Mouse (Mus musculus) T-cell, adult 2 months (primary cell): ENCODE results near the gene Ugt1a9.
A peak's percentile ranks its signal among the peaks of the same experiment; 100 is the strongest.
"Not testable (repeated sequence)": the region's sequence is repeated elsewhere in the genome, so short reads cannot be mapped to it uniquely, and the experiment has no call there.

Experiments
- DNase-seq: peaks from one replicate; pipeline ENCODE4 v3.0.0; 2022; ENCODE audit warnings: low spot score

Ugt1a9 gene

DNA sequence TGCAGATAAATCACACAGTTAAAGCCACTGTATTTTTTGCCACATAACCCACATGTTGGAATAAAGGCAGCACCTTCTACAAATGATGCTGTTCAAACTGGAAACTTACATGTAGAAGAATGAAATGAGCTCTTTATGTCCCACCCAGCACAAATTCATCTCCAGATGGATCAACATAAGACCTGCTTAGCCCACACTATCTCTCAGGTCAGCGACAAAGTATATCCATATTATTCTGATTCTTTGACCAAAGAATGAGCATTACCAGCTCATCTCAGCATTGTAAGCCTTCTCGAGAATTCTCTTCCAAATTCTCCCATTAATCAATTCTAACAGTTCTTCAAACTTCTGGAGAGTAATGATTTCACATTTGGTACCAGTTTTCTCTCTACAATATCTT lies 151.6 kb downstream of the Ugt1a9 start:
- no peak for DNase-seq

DNA sequence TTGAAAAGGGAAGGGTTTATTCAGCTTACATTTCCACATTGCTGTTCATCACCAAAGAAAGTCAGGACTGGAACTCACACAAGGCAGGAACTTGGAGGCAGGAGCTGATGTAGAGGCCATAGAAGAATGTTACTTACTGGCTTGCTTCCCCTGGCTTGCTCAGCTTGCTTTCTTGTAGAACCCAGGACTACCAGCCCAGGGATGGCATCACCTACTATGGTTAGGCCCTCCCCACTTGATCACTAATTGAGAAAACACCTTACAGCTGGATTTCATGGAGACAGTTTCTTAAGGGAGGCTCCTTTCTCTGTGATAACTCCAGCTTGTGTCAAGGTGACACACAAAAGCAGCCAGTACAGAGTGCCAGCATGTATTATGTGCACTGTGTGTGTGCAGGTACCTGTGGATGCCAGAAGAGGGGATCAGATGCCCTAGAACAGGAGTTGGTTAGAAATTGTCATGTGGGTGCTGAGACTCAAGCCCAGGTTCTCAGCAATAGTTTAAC lies 152.5 kb downstream of the Ugt1a9 start:
- DNase-seq = not testable (repeated sequence)

DNA sequence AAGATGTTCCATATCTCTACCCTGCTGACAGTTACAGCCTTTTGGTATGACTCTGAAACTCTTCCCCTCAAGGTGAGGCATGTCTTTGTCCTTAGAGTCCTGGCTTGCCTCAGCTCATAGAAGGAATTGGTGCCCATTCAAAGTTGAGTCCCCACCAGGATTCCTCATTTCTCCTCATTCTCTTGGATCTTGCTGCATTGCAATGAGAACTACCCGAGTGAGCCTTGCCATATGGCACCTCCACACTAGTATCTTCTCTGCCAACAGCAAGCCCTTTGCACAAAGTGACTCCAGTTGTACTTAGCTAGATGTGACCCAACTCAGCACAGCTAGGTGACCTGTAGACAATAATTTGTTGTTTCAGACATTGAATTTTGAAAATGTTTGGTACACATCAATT lies 153.0 kb downstream of the Ugt1a9 start:
- DNase-seq = no peak

DNA sequence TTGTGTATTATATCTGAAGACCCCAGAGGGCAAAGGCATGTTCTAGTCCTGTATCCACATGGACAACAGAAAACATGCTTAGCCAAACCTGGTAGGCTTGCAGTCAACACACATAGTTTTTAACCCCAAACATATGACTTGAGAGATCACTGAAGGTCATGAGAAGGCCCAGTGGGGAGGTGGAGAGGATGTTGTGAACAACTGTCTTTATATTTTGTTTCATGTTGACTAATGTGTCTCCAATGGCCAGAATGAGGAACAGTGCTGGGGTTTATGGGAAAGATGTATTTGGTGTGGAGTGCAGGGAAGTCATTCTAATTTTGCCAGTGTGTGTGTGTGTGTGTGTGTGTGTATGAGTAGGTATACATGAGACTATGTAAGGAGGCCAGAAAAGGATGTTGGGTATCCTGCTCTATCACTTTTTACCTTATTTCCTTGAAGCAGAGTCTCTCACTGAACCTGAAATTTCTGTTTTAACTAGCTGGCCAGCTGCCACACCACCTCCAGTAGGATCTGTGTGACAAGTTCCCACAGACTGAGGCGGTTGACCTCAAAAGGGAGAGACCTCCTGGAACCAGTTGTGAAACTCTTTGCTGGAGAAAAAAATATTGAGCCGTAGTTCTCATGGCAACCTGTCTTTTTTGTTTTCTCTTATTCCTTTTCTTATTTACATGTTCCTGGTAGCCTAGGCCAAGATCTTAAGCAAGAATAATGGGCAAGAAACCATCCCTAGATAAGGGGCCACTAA lies 153.6 kb downstream of the Ugt1a9 start:
- no peak for DNase-seq

DNA sequence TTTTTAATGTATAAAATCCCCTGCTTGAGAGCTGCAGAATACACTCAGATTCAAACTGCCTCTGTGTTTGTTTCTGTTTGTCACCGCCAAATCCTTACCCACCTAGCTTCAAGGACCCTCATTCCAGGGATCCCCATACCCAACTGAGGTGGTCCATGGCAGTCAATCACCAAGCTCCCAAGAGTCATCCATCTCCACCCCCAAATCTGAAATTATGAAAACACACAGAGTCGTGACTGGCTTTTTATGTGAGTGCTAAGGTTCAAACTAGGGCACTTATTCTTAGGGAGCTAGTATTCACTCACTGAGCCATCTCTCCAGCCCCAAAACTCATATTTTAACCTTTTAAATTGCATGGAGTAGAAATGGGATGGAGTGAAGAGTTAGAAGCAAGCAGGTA lies 154.7 kb downstream of the Ugt1a9 start:
- not testable (repeated sequence) for DNase-seq

DNA sequence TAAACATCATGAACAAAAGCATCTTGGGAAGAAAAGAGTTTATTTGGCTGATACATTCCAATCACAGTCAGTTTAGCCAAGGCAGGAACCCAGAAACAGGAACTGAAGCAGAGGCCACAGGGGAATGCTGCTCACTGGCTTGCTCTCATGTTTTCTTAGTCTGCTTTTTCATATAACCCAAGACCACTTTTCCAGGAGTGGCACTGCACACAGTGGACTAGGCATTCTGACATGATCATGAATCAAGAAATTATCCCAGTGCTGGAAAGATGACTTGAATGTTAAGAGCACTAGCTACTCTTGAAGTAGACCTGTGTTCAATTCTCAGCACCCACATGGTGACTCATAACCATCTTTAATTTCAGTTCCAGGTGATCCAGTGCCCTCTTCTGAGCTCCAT lies 155.1 kb downstream of the Ugt1a9 start:
- peak; percentile 0 for DNase-seq

DNA sequence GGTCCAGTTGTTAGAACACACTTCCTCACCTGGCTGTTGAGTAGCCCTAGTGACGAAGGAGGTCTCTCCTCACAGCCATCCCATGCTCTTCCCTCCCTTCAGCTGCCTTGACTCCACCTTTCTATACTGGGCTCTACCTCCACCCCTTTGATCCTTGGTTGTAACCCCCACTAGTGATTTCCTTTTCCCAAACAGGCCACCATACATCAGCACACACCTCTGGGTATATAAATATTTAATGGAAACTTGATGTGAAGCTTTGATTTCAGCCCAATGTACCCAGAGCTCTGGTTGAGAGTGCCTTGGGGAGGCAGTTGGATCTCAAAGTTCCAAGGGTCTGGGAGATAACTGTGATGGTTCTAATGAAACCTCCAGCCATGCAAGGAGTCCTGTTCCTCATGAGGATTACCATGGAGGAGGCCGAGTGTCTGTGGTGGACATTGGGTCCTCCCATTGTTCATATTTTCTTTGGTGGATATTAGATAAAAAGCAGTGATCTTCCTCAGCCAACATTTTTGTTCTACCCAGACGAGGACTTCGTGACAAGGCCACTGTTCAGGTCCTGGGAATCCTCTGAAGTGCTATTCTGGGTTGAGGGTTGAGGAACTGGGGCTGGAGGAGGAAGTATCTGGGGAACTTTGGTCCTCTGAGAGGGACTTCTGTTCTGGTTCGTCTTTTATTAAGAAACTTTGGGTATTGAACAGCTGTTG lies 156.2 kb downstream of the Ugt1a9 start, which contains the start of gene Mroh2a:
Gene Mroh2a (plus strand): TSS at position 317 of the 710 bp plus-strand sequence.
- DNase-seq = no peak

DNA sequence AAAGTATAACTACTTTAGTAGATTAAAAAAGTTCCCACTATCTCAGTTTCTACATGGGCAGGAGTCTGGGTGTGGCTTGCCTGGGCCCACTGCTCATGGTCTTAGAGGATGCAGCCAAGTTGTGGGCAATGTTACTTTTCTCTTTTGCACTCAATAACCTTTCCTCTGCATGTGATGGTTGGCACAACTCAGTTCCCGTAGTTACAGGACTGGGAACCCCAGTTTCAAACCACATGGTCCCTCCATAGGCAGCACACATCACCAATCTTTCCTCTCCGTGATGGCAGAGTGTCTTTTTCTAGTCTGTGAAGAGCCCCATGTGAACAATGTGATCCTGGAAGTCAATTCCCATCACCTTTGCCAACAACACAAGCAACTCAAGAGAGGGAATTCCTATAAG lies 156.9 kb downstream of the Ugt1a9 start:
- DNase-seq = peak; percentile 9

DNA sequence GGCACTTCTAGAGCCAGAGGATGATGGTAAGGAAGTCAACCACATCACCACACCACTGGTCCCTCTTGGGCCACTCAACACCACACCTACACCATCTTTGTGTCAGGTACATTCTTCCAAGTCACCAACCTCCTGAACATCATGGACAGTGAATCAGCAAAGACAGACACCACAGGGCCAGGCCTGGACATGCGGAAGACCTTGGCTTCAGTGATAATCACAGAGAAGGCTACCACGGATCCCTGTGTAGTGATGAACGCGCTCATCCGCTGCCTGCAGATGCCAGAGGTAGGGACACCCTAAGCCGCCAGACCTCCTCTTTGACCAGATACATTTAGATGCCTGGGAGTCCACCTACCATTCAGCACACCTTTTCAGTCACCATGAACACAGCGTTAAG lies 157.5 kb downstream of the Ugt1a9 start:
- peak; percentile 6 for DNase-seq

DNA sequence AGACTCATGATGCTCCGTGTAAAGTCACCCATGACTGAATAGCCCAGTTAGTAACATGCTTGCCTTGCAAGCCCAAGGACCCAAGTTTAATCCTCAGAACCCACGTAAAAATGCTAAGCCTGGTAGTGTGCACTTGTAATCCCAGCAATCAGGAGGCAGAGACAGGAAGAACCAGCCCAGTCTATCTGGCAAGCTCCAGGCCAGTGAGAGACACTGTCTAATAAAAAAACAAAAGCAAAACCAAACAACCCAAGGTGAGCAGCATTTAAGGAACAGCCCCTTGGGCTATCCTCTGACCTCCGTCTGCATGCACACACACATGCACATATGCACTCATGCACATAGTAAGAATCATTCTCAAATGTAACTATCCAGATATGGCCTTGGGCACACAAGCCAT lies 159.0 kb downstream of the Ugt1a9 start:
- DNase-seq = no peak

DNA sequence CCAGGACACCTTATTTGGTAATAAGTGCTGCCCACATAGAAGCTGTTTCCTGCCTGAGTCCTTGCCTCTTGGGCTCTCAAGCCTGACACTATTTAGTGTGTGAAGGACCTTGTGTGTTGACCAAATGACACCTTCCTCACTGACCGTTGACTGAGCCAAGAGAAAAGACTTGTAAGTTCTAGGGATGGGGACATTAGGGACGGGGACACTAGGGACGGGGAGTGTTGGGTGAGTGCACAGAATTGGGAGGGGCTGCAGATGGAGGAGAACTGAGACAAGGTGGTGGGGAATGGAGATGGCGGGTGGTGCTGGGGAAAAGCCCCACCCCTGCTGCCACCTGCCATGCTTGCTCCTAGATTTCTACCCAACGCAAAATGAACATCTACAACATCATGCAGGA lies 159.4 kb downstream of the Ugt1a9 start:
- no peak for DNase-seq

DNA sequence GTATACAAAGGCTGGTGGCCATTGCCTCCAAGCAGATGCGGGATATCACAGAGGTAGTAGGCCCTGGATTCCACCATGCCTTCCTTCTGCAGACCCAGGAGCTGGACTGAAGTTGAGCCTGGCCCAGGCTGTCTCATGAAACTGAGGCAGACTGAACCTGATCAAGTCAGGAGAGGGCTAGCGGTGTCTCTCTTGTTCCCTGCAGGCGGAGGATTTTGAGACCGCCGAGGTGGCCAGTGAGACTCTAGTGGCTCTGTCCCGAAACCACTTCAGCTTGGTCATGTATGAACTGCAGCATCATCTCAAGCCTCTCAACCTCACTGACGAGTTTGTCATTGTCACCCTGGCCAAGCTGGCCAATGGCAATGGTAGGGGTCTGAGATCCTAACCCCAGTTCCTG lies 159.8 kb downstream of the Ugt1a9 start:
- no peak for DNase-seq

DNA sequence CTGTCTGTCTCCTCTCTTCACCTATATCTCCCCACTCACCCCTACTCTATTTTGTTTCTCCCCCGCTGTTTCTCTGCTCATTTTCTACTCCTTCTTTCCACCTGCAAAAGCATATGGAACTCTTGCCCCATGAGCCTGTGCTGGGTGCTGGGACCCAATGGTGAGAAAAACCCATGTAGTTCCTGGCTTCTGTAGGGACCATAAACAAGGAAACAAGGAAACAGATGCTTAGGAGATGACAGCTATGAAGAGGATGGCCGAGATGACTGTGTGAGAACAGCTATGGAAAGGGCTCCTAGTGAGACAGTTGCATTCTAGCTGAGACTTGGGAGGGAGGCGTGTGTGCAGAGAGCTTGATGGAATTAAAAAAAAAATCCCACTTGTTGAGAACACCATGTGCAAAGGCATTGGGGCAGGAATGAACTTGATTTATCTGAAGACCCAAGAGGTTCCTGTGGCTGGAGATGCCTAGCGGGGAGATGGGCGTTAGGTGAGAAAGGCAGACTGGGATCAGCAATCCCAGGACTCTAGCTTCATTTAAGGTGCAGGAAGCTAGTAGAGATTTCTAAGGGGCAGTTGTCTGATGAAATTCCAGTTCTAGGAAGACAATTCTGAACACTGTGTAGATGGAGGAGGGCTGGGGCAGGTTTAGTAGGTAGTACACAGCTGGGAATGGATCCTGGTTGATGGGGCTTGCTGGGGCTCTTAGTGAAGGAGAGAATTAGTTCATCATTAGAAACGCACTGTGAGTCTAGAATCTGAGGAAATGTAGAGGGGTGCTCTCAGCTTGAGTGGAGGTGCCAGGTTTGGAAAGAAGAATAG lies 160.6 kb downstream of the Ugt1a9 start:
- no peak for DNase-seq

DNA sequence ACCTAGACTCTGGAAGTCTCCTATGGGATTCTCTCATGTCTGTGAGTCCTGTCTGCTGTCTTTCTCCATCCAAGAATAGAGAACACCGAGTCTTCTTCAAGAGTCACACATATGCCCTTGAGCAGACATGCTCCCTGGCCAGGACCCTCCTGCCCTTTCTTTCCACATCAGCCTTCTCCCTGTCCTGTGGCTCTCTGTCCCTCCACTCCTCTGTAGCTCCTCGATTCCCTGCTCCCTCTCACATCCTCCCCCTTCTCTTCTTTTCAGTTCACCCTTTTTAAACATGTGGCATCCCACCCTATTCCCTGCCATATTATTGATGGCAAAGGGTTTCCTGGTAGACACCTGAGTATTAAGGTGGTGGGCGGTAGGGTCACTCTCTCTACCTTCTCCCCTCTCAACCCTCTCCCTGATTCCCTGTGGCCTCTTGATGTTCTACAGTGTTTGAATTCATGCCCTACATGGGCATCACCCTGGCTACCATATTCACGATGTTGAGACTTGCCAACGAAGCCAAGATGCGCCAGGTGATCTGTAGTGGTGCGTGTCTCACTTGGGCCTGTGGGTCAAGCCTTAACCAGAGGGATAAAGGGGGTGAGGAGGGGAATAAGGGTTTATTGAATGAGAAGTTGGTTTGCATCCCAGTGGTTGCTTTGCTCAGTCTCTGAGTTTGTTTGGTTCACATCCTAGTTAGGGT lies 161.4 kb downstream of the Ugt1a9 start:
- DNase-seq = no peak

DNA sequence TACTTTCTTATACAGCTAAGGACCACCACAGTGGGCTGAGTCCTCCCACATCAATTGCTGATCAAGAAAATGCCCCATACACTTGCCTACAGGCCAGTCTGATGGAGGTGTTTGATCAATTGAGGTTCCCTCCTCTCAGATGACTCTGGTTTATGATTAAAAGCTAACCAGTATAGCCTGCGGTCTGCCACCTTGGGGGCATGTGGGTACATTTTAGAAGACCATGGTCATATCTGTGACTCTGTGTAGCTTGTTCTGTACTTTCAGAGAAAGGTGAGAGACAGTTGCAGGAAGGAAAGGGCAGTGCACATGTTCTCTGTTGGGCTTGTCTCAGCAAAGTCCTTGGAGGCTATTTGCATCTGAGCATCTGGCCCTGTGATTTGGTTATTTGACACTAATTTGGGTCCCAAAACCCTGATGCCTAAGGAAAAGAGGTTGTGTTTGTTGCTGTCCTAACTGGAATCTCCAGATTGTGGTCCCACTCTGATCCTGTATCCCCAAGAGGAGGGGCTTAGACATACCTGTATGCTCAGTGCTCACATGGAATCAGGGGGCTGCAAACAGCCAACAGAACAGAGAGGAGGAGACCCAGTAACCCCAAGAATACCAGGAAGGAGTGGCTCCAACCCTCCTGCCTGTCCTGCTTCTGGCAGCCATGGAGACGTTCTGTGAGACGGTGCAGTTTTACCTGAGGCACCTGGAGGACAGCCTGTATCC lies 162.2 kb downstream of the Ugt1a9 start:
- DNase-seq = no peak

DNA sequence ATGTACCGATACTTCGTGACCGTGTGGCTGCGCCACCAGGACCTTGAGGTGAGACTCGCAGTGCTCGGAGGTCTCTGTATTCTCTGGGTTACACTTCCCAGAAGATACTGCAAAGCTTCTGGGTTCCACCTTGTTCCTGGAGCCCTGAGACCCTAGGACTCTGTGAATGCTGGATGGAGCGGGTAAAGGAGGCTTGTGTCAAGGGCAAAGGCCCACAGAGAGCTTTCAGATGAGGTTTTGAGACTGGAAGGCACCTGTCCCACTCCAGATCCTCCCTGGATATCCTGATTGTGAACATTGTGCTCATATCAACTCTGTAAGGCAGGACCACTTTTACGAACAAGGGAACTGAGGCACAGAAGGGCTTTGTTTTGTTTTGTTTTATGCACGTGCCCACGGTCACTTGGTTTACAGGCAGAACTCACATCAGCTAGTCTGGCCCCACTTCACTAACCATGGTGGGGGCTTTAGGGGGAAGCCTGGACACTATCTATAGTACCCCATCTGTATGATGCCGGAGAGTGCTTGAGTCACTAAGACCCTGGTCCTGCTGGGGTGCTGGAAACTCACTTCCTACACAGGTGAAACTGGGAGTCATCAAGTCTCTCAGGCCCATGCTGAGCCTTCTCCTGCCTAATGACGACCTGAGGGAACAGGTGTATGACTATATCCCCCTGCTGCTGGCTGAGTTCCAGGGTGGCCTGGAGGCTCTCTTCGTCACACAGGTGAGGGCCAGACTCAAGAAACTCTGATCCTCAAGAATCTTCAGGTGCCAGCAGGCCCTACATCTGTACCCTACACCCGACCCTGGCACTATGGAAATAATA lies 163.0 kb downstream of the Ugt1a9 start:
- DNase-seq = no peak

DNA sequence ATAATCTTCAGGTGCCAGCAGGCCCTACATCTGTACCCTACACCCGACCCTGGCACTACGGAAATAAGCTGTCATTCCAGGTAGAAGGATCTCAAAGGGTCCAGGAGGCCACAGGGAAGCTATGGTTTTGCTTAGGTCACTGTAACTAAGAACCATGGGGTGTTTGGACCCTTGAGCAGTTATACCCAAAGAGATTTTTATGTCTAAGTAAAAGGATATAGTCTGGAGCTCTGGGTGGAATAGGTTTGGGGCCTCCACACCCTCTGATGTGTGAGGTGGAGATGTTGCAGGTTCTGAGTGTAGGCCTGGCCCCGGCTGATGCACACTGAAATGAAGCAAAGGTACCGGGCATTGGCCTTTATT lies 163.6 kb downstream of the Ugt1a9 start:
- no peak for DNase-seq

DNA sequence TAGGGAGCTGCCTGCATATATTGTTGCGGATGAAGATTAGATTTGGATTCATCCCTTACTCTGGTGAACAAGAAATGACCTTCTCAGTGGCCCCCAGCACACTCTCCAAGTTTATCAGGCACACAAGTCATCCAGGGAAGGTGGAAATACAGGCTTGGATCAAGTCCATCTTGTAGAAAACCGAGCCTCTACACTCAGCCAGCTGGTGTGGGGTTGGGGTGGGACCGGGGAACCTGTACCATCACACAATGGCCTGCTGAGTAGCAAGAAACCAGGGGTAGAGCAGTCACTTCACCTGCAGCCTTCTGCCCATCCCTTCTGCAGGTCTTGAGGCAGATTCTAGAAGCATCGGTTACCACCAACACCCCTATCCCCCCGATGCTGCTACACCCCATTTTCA lies 164.0 kb downstream of the Ugt1a9 start:
- no peak for DNase-seq

DNA sequence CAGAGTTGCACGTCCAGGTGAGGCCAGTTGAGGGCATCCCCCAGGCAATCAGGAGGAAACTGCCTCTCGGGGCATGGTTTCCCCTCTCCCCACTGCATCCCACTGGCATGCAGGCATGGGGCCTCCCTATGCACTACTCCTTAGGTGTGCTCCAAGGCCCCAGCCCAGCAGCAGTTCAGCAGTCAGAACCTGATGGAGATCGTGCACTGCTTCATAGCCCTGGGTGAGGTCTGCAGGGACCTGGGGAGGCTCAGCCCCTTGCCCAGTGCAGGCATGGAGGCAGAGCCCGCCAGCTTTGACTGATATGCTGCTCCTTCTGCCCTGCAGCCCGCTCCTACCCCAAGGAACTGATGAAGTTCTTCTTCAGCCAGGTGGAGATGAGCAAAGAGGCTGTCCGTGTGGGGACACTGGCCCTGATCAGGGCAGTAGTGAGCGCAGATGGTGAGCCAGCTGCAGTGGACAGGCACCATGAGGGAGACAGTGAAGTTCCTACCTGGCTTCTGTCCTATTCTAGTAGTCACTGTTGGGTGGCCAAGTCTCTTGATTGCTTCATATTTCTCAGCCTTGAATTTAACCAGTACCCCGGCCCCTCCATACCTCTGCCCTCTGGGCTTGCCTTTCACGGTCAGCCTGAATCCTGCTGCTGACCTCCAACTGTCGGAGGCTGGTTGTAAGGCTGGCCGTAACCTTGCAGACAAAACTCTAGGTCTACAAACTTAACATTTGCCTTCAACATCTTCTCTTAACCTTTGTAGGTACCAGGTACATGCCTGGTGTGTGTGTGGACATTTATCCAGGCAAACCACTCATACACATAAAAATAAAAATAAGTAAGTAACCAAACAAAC lies 164.7 kb downstream of the Ugt1a9 start:
- no peak for DNase-seq
